Mouse (Mus musculus): ENCODE data around the gene Mdh2. TPM values are rescaled to one million over a fixed set of nuclear protein-coding genes. Genes with fewer than 3 reads are reported as not detected.

Mdh2 gene
- total RNA-seq, 2 experiments from 2014 or later: 812 to 961 TPM

- DNase-seq: no peak
Observed at GRCm38 (mm10) chr5:135835492-135835858, 57.2 kb downstream of the Mdh2 start.

GRCm38 (mm10) chr5:135835981-135836380 is 57.7 kb downstream of the Mdh2 start:
- DNase-seq: no peak

Small RNA genes within 50 kb of the gene (microRNA-seq; reads per million reads assigned to microRNA genes)
- 0 reads per million in 2 experiments for gene Gm23268
- gene Mir7034: 0 reads per million in 2 experiments

Other genes with a start within 250 kb of the Mdh2 start
- gene Hip1, start 233.4 kb upstream of the Mdh2 start, total RNA-seq (2021): 10 to 100 TPM; 82.8 to 92.7 TPM
- not detected for gene Ccl26, start 214.9 kb upstream of the Mdh2 start, total RNA-seq (2021)
- gene Ccl24, start 205.4 kb upstream of the Mdh2 start, total RNA-seq (2021): 1 to 10 TPM; 1.7 to 3.2 TPM
- gene Rhbdd2, start 145.9 kb upstream of the Mdh2 start, total RNA-seq (2021): 10 to 100 TPM; 10.1 to 11.3 TPM
- gene Por, start 108.4 kb upstream of the Mdh2 start, total RNA-seq (2021): 10 to 100 TPM; 23.2 to 26.6 TPM
- 1 to 10 TPM; 6.1 to 7.5 TPM for gene Tmem120a, start 34.0 kb upstream of the Mdh2 start, total RNA-seq (2021)
- gene Styxl1, start 95 bp upstream of the Mdh2 start, total RNA-seq (2021): not detected
- under 1 TPM; 0.09 to 0.11 TPM for gene Srrm3, start 28.4 kb downstream of the Mdh2 start, total RNA-seq (2021)
- gene Hspb1, start 109.4 kb downstream of the Mdh2 start, total RNA-seq (2021): 100 to 1,000 TPM; 357 to 451 TPM
- 100 to 1,000 TPM; 302 to 322 TPM for gene Ywhag, start 156.1 kb downstream of the Mdh2 start, total RNA-seq (2021)
- gene Ssc4d, start 196.1 kb downstream of the Mdh2 start, total RNA-seq (2021): 1 to 10 TPM in 1 of 2 experiments, under 1 TPM in 1; 0.78 to 1.1 TPM
- gene Zp3, start 201.6 kb downstream of the Mdh2 start, total RNA-seq (2021): not detected
- gene Dtx2, start 216.3 kb downstream of the Mdh2 start, total RNA-seq (2021): 1 to 10 TPM; 7.7 to 9.2 TPM

All from gastrocnemius, postnatal 10 days (tissue).